Mouse (Mus musculus) spleen, adult 2 months (tissue): Measurements from ENCODE around the gene Hist1h4a.

ENCODE experiments used
- CTCF ChIP-seq: fragments of 200-500 bp; IDR thresholded peaks from 2 replicates; pipeline ENCODE4 v1.5.1; 2011; ENCODE audit warnings: mild to moderate bottlenecking, inconsistent platforms; ENCODE audit not compliant: insufficient read depth, insufficient read length, insufficient replicate concordance; ENCODE audit errors: extremely low read depth
- POLR2A ChIP-seq: fragments of 200-500 bp; IDR thresholded peaks from 2 replicates; pipeline ENCODE4 v1.6.1; 2011; ENCODE audit warnings: low read depth, low read length, inconsistent platforms

DNA sequence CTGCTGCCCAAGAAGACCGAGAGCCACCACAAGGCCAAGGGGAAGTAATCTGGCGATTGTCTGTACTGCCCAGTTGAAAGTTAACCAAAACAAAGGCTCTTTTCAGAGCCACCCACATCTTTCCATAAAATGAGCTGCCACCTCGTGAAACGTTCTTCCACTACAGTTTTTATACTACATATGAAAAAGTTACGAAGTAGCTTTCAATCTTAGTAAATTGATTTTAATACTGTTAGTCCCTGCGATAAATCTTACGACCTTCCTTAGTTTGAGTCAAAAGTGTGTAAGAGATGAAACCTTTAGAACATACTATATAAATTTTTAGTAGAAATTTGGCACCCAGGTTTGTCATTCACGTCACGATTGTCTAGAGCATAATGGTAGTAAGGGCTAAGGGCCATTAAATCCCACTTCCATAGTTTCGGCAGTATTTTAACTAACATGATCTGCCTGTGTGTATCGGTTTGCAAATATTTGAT is 9.5 kb downstream of the Hist1h4a start:
- TF ChIP-seq POLR2A (no peak), CTCF (no peak)
